Mouse (Mus musculus) liver, postnatal 0 days (tissue): ENCODE data around the gene Pde2a. TPM values are rescaled to one million over a fixed set of nuclear protein-coding genes. Genes with fewer than 3 reads are reported as not detected.

Experiments
- ATAC-seq: fragments of 200-750 bp; cut with Nextera tagmentation; 2 replicates; pipeline ENCODE4 v1.8.0; 2017; ENCODE audit warnings: mild to moderate bottlenecking, moderate library complexity
- DNase-seq: peaks from one replicate; pipeline ENCODE4 v3.0.0-alpha.2; 2016
- H3K27ac ChIP-seq: fragments of 300-500 bp; sonication (generic); 2 replicates; pipeline ENCODE4 v1.5.1; 2014; ENCODE audit warnings: antibody characterized with exemption, moderate library complexity, mild to moderate bottlenecking, low read depth
- H3K27me3 ChIP-seq: fragments of 300-500 bp; sonication (generic); 2 replicates; pipeline ENCODE4 v1.6.1; 2014; ENCODE audit warnings: low read length, control low read depth, mixed read lengths; ENCODE audit not compliant: insufficient read depth
- H3K36me3 ChIP-seq: fragments of 300-500 bp; sonication (generic); replicated peaks from 2 replicates; pipeline ENCODE4 v1.6.1; 2014; ENCODE audit warnings: mild to moderate bottlenecking, control low read depth, low read length, moderate library complexity, mixed read lengths; ENCODE audit not compliant: insufficient read depth
- H3K4me1 ChIP-seq: fragments of 300-500 bp; sonication (generic); 2 replicates; pipeline ENCODE4 v1.6.1; 2014; ENCODE audit warnings: antibody characterized with exemption, mild to moderate bottlenecking, control low read depth; ENCODE audit not compliant: insufficient read depth
- H3K4me2 ChIP-seq: fragments of 300-500 bp; sonication (generic); 2 replicates; pipeline ENCODE4 v1.6.1; 2014; ENCODE audit warnings: low read depth, mild to moderate bottlenecking, low read length, moderate library complexity, mixed read lengths
- H3K4me3 ChIP-seq: fragments of 300-500 bp; sonication (generic); 2 replicates; pipeline ENCODE4 v1.5.1; 2014; ENCODE audit warnings: low read depth, low read length
- H3K9ac ChIP-seq: fragments of 300-500 bp; sonication (generic); replicated peaks from 2 replicates; pipeline ENCODE4 v1.6.1; 2014; ENCODE audit warnings: mild to moderate bottlenecking, moderate library complexity
- H3K9me3 ChIP-seq: fragments of 300-500 bp; sonication (generic); 2 replicates; pipeline ENCODE4 v1.6.1; 2016; ENCODE audit warnings: mild to moderate bottlenecking, control low read depth, low read length, mixed read lengths
- CTCF ChIP-seq: sonication (generic); IDR thresholded peaks from 2 replicates; pipeline ENCODE4 v1.5.1; 2016; ENCODE audit warnings: antibody characterized with exemption, low read depth
- EP300 ChIP-seq: IDR thresholded peaks from 2 replicates; pipeline ENCODE4 v1.6.1; 2016; ENCODE audit warnings: antibody characterized with exemption, low read depth, mild to moderate bottlenecking
- WGBS: fragments of 180-500 bp; shearing (Covaris S2); extraction: QIAGEN DNeasy Blood & Tissue Kit; methylation state at CpG from one replicate; pipeline ENCODE4 v1.1.7; 2014; ENCODE audit not compliant: insufficient replicate concordance; 5-methylcytosine and 5-hydroxymethylcytosine counted together
- polyA plus RNA-seq: library from polyadenylated mRNA; unstranded; fragments of >200 nt; fragmentation: Nextera tagmentation; extraction: Ambion mirVana; gene quantifications from 2 replicates; pipeline ENCODE4 v1.2.1, GENCODE M21; 2015

Pde2a gene
- polyA plus RNA-seq, 1 experiment from 2014 or later = 15.8 TPM

GRCm38 (mm10) chr7:101535102-101535501 is 113.6 kb downstream of the Pde2a start:
- no peaks in the 10 kb centered on the region for H3K9me3 ChIP-seq
- no peak overlapping the region for H3K27ac ChIP-seq
- H3K4me3 ChIP-seq = no peak overlapping the region
- TF ChIP-seq EP300 (no peak), CTCF (no peak)
- DNase-seq (no peak), ATAC-seq (no peak)
- H3K4me2 ChIP-seq = no peak overlapping the region
- H3K27me3 ChIP-seq = no peaks in the 10 kb centered on the region
- no peak overlapping the region for H3K9ac ChIP-seq
- no peaks in the 10 kb centered on the region for H3K4me1 ChIP-seq
- WGBS = 78% methylated on average over 10 of the region's 10 CpGs
- H3K36me3 ChIP-seq = no peaks in the 10 kb centered on the region

DNA sequence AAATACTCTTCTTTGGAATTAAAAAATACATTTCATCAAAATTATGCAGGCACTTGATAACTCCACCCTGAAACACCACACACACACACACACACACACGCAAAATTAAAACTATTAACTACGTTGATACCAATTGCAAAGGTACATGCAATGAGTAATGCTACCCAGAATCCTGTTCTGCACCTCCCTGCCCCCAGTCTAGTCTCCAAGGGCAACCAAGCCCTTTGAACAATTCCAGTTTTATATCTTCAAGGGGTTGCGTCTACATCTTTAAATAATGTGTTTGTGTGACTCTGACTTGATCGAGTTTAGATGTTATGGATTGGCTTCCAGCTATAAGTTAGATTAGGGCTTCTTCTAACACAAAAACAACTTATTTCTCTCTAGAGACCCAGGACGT is 114.0 kb downstream of the Pde2a start:
- Histone ChIP-seq H3K4me3 (no peak overlapping the region), H3K27me3 (no peaks in the 10 kb centered on the region), H3K9me3 (no peaks in the 10 kb centered on the region), H3K9ac (no peak overlapping the region), H3K4me2 (no peak overlapping the region), H3K36me3 (no peaks in the 10 kb centered on the region), H3K27ac (no peak overlapping the region), H3K4me1 (no peaks in the 10 kb centered on the region)
- 75% methylated on average over 5 of the region's 5 CpGs for WGBS
- DNase-seq (no peak), ATAC-seq (no peak)
- TF ChIP-seq EP300 (no peak), CTCF (no peak)

GRCm38 (mm10) chr7:101537541-101537940 is 116.0 kb downstream of the Pde2a start:
- H3K4me1 ChIP-seq = no peaks in the 10 kb centered on the region
- no peaks in the 10 kb centered on the region for H3K27me3 ChIP-seq
- no peak overlapping the region for H3K9ac ChIP-seq
- H3K36me3 ChIP-seq = no peaks in the 10 kb centered on the region
- 0 out of 2 replicates have a peak overlapping the region, but pooled peaks have one; percentile 9 for H3K27ac ChIP-seq
- DNase-seq (peak; percentile 31), ATAC-seq (no peak)
- no peaks in the 10 kb centered on the region for H3K9me3 ChIP-seq
- H3K4me2 ChIP-seq = peak overlapping the region; percentile 16; the same call in 1 of the 2 replicates
- WGBS = 35% methylated on average over 8 of the region's 8 CpGs
- no peak for TF ChIP-seq CTCF
- no peak for TF ChIP-seq EP300
- no peak overlapping the region for H3K4me3 ChIP-seq

DNA sequence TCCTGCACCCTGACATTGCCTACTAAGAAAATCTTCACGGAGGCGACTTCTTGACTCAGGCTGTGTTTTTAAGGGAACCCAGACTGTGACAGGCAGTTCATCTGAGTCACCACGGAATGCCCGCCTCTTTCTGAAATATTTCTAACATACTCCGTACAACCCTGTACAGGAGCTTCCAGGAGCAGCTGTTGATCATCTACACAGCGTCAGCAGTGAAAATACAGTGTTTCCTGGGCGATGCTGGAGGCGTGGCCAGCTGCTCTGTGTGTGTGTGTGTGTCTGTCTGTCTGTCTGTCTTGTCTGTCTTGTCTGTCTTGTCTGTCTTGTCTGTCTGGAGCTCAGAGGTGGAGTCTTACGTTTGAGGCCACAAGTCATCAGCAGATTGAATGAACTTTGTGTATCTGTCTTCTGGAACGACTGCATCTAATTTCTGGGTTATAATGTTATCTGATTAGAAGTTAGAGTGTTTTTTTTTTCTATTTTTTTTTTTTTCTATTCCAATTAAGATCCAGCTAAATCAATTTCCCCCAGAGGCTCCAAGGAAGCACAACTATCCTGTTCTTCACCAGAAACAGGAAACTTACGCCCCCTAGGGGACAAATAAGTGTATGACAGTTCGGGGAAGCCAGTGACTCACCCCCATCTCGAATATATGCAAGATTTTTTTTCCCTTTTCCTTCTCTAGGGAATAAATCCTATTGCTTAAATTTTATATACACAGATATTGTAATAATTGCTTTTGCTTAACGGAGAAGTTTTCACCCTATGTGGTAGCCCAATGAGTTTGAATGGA is 116.8 kb downstream of the Pde2a start:
- peak; percentile 29 for DNase-seq
- Histone ChIP-seq H3K4me2 (0 out of 2 replicates have a peak overlapping the region, but pooled peaks have one; percentile 16), H3K4me1 (no peaks in the 10 kb centered on the region), H3K36me3 (no peaks in the 10 kb centered on the region), H3K27me3 (no peaks in the 10 kb centered on the region), H3K9me3 (no peaks in the 10 kb centered on the region), H3K4me3 (no peak overlapping the region), H3K27ac (0 out of 2 replicates have a peak overlapping the region, but pooled peaks have one; percentile 9), H3K9ac (no peak overlapping the region)
- WGBS = 37% methylated on average over 14 of the region's 14 CpGs
- ATAC-seq = no peak
- TF ChIP-seq CTCF (peak; percentile 68), EP300 (no peak)

GRCm38 (mm10) chr7:101539774-101540173 is 118.3 kb downstream of the Pde2a start:
- DNase-seq = no peak
- H3K4me3 ChIP-seq = no peak overlapping the region
- H3K9me3 ChIP-seq = no peaks in the 10 kb centered on the region
- H3K4me2 ChIP-seq = no peak overlapping the region
- no peaks in the 10 kb centered on the region for H3K27me3 ChIP-seq
- WGBS = 51% methylated on average over 9 of the region's 9 CpGs
- no peaks in the 10 kb centered on the region for H3K36me3 ChIP-seq
- ATAC-seq = no peak
- no peak overlapping the region for H3K27ac ChIP-seq
- no peaks in the 10 kb centered on the region for H3K4me1 ChIP-seq
- no peak for TF ChIP-seq EP300
- TF ChIP-seq CTCF = no peak
- H3K9ac ChIP-seq = no peak overlapping the region

GRCm38 (mm10) chr7:101540684-101541083 is 119.2 kb downstream of the Pde2a start:
- no peaks in the 10 kb centered on the region for H3K4me1 ChIP-seq
- H3K9ac ChIP-seq = no peak overlapping the region
- H3K4me2 ChIP-seq = no peak overlapping the region
- no peaks in the 10 kb centered on the region for H3K27me3 ChIP-seq
- DNase-seq = no peak
- 32% methylated on average over 5 of the region's 5 CpGs for WGBS
- no peaks in the 10 kb centered on the region for H3K9me3 ChIP-seq
- no peak for ATAC-seq
- H3K4me3 ChIP-seq = no peak overlapping the region
- no peaks in the 10 kb centered on the region for H3K36me3 ChIP-seq
- TF ChIP-seq CTCF (no peak), EP300 (no peak)
- no peak overlapping the region for H3K27ac ChIP-seq
